Mouse (Mus musculus) limb, embryonic 14.5 days (tissue): Measurements from ENCODE around the gene Paox. TPM values are rescaled to one million over a fixed set of nuclear protein-coding genes. Genes with fewer than 3 reads are reported as not detected.

ENCODE experiments used
- ATAC-seq: fragments of 200-750 bp; cut with Nextera tagmentation; 2 replicates; pipeline ENCODE4 v1.8.0; 2017; ENCODE audit warnings: low read depth, moderate number of reproducible peaks, moderate TSS enrichment; ENCODE audit not compliant: low FRiP score
- DNase-seq: peaks from one replicate; pipeline ENCODE4 v3.0.0-alpha.2; 2015; ENCODE audit warnings: low spot score
- H3K27ac ChIP-seq: fragments of 300-500 bp; sonication (generic); replicated peaks from 2 replicates; pipeline ENCODE4 v1.5.1; 2014; ENCODE audit warnings: low read depth, mild to moderate bottlenecking, low read length, moderate library complexity, mixed read lengths
- H3K27me3 ChIP-seq: fragments of 300-500 bp; sonication (generic); 2 replicates; pipeline ENCODE4 v1.6.1; 2014; ENCODE audit warnings: low read length, mixed read lengths; ENCODE audit not compliant: control insufficient read depth, insufficient read depth
- H3K36me3 ChIP-seq: fragments of 300-500 bp; sonication (generic); 2 replicates; pipeline ENCODE4 v1.6.1; 2014; ENCODE audit warnings: mild to moderate bottlenecking, low read length, moderate library complexity, mixed read lengths; ENCODE audit not compliant: control insufficient read depth, insufficient read depth
- H3K4me1 ChIP-seq: fragments of 300-500 bp; sonication (generic); 2 replicates; pipeline ENCODE4 v1.6.1; 2014; ENCODE audit warnings: antibody characterized with exemption, low read length, mixed read lengths; ENCODE audit not compliant: control insufficient read depth, insufficient read depth
- H3K4me2 ChIP-seq: fragments of 300-500 bp; sonication (generic); replicated peaks from 2 replicates; pipeline ENCODE4 v1.6.1; 2014; ENCODE audit warnings: low read depth, mild to moderate bottlenecking, low read length, moderate library complexity; ENCODE audit not compliant: severe bottlenecking
- H3K4me3 ChIP-seq: fragments of 300-500 bp; sonication (generic); replicated peaks from 2 replicates; pipeline ENCODE4 v1.5.1; 2014; ENCODE audit warnings: low read length
- H3K9ac ChIP-seq: fragments of 300-500 bp; sonication (generic); 2 replicates; pipeline ENCODE4 v1.6.1; 2014; ENCODE audit warnings: mild to moderate bottlenecking, low read depth, low read length, moderate library complexity; ENCODE audit not compliant: severe bottlenecking
- H3K9me3 ChIP-seq: fragments of 300-500 bp; sonication (generic); 2 replicates; pipeline ENCODE4 v1.6.1; 2016; ENCODE audit warnings: low read length; ENCODE audit not compliant: control insufficient read depth
- POLR2A ChIP-seq: fragments of 200-500 bp; IDR thresholded peaks from 2 replicates; pipeline ENCODE4 v1.8.0; 2012; ENCODE audit warnings: inconsistent platforms, mild to moderate bottlenecking, moderate library complexity, borderline replicate concordance; ENCODE audit not compliant: insufficient read depth, insufficient read length; ENCODE audit errors: extremely low read depth
- WGBS: fragments of 180-500 bp; shearing (Covaris S2); extraction: QIAGEN DNeasy Blood & Tissue Kit; methylation state at CpG from one replicate; pipeline ENCODE4 v1.1.7; 2014; 5-methylcytosine and 5-hydroxymethylcytosine counted together
- polyA plus RNA-seq, 2 experiments: library from polyadenylated mRNA; depleted of rRNA in 1 of 2; stranded (reverse) in 1 of 2; unstranded in 1 of 2; fragments of >200 nt; fragmentation: Nextera tagmentation in 1 of 2; extraction: Ambion mirVana in 1 of 2; gene quantifications; 2 replicates each; pipeline versions ENCODE4 v1.2.1 to v1.2.3; 2012 to 2014

The Paox gene
- polyA plus RNA-seq, 2 experiments = 12.6 to 17.8 TPM

GRCm38 (mm10) chr7:140080503-140081156 lies 35.0 kb upstream of the Paox start:
- Histone ChIP-seq H3K27ac (no peak overlapping the region), H3K36me3 (no peaks in the 10 kb centered on the region), H3K27me3 (peaks cover 24% of the 10 kb centered on the region), H3K9ac (peak overlapping the region; percentile 25; the same call in 1 of the 2 replicates), H3K4me3 (peak overlapping the region; percentile 27), H3K9me3 (no peaks in the 10 kb centered on the region), H3K4me2 (peak overlapping the region; percentile 46), H3K4me1 (no peaks in the 10 kb centered on the region)
- peak; percentile 81 for DNase-seq
- 3% methylated on average over 24 of the region's 24 CpGs for WGBS
- no peak for TF ChIP-seq POLR2A
- peak; percentile 82 for ATAC-seq

DNA sequence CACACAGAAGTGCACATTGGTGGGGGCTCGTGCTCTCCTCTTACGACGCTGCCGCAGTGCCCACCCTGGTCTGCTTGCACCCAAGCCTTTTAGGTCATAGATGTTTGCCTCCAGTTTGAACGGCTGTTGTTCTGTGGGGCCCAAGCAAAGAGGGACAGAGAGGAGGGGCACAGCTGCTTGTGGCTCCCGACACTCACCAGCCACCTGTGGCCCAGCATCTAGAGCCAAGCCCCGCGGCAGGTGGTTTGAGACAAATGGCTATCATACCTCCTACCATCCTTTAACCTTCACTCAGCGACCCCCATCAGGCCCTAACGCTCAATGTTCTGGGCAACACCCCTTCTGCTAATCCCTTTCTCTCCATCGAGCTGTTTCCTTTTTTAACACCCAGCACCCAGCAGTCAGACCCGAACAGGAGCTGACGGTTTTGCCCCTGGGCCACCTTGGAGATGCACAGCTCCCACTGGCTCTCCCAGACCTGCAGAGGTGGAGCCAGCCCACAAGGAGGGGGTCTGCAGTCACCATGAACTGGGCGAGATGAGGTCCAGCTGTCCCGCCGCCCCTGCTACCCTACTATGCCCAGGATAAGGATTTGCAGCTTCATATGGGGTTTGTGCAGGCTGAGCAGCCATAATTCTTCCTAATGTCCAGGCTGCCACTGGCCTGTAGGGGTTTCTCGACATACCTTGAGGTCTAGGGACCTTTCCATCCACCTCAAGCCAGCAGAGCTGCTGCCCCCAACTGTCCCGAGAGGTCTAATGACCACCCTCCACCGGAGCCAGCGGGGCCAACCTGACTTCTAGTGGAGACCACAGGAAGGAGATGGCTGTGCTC lies 34.0 kb upstream of the Paox start:
- DNase-seq (no peak), ATAC-seq (no peak)
- Histone ChIP-seq H3K27ac (no peak overlapping the region), H3K27me3 (peaks cover 24% of the 10 kb centered on the region), H3K4me2 (no peak overlapping the region), H3K9me3 (no peaks in the 10 kb centered on the region), H3K36me3 (no peaks in the 10 kb centered on the region), H3K4me1 (no peaks in the 10 kb centered on the region), H3K4me3 (no peak overlapping the region), H3K9ac (no peak overlapping the region)
- no peak for TF ChIP-seq POLR2A
- 22% methylated on average over 20 of the region's 20 CpGs for WGBS

GRCm38 (mm10) chr7:140082242-140082678 lies 33.3 kb upstream of the Paox start, which contains the start of gene Caly:
Gene Caly (minus strand): TSS chr7:140082548.
- 11% methylated on average over 18 of the region's 18 CpGs for WGBS
- H3K4me1 ChIP-seq = no peaks in the 10 kb centered on the region
- no peaks in the 10 kb centered on the region for H3K9me3 ChIP-seq
- TF ChIP-seq POLR2A = no peak
- H3K9ac ChIP-seq = no peak within 1 kb of the TSS
- peaks cover 24% of the 10 kb centered on the region for H3K27me3 ChIP-seq
- H3K4me2 ChIP-seq = no peak within 1 kb of the TSS
- peak; percentile 32 for DNase-seq
- H3K4me3 ChIP-seq = no peak within 1 kb of the TSS
- no peaks in the 10 kb centered on the region for H3K36me3 ChIP-seq
- H3K27ac ChIP-seq = no peak within 1 kb of the TSS
- peak; percentile 58; the same call in 1 of the 2 replicates for ATAC-seq

DNA sequence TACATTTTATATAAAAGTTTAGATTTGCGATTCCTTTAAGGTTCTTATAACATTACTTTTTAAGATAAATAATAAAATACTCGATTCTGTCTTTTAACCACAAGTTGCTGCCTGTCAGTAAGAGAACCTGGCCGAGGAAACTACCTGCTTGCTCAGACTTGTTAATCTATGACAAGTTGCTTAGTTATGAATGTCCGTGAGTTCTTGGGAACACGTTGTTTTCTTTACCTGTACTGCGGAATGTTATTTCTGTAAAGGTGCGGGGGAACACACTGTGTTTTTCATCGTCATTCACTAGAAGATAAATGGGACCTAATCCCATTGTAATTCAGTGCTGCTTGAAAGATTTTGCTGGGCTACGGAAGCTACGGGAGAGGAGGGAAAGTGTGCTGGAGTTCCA lies 25.0 kb upstream of the Paox start:
- WGBS = 75% methylated on average over 10 of the region's 10 CpGs

DNA sequence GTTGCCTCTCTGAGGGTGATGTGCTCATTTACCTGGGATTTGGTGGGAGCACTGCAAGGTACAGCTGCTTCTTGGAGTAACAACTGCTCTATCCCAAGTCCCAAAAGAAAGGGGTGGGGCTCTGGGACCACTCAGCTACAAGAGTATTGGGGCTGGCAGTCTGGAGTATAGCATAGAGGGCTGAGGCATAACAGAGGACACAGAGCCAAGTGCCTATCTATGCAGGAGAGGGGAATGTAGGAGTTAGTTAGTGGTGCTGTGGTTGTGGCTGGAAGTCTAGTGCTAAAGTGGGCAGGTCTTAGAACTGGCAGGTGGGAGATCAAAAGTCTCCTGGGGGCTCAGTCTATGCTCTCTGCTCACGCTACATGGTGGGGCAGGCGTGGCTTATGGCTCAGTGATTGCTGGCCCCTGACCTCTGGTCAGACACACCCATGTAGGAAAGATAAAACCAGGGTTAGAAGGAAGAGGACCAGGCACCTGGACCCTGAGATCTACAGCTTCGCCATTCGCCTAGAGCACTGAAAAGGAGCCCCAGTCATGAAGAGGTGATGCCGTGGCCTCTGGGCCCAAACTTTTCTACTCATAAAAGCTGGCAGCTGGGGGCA lies 22.6 kb upstream of the Paox start, which contains the start of gene Prap1:
Gene Prap1 (plus strand): TSS at position 472 of the 605 bp plus-strand sequence.
- Histone ChIP-seq H3K4me1 (no peaks in the 10 kb centered on the region), H3K4me3 (no peak within 1 kb of the TSS), H3K27me3 (no peaks in the 10 kb centered on the region), H3K36me3 (no peaks in the 10 kb centered on the region), H3K9me3 (no peaks in the 10 kb centered on the region), H3K4me2 (no peak within 1 kb of the TSS), H3K9ac (no peak within 1 kb of the TSS), H3K27ac (no peak within 1 kb of the TSS)
- no peak for TF ChIP-seq POLR2A
- DNase-seq (no peak), ATAC-seq (no peak)
- 62% methylated on average over 5 of the region's 5 CpGs for WGBS

More for the DNA sequence above, 25.0 kb upstream of the Paox start:
- ATAC-seq (no peak), DNase-seq (no peak)
- Histone ChIP-seq H3K36me3 (no peaks in the 10 kb centered on the region), H3K9me3 (no peaks in the 10 kb centered on the region), H3K4me1 (no peaks in the 10 kb centered on the region), H3K9ac (no peak overlapping the region), H3K27me3 (no peaks in the 10 kb centered on the region), H3K27ac (no peak overlapping the region), H3K4me2 (no peak overlapping the region), H3K4me3 (no peak overlapping the region)
- no peak for TF ChIP-seq POLR2A
